ENCODE assay signal across 30 mouse cellular contexts in genomic region chr17:70605659-70606058, GRCm38 (mm10).
"Had no signal": no experiment of that assay in that cellular context is flagged by ENCODE, and none has a peak within 500 bp of the region (broad histone marks: within the 10 kb centered on the region; RNA-seq: fewer than 3 reads in every experiment).

No protein-coding gene starts in this region.

- H3K4me3 ChIP-seq: limb, embryonic 10.5 days; limb, embryonic 12.5 days; limb, embryonic 13.5 days; limb, embryonic 15.5 days; liver, embryonic 12.5 days; liver, embryonic 13.5 days; liver, embryonic 15.5 days; lung, embryonic 15.5 days; megakaryocyte, embryonic 14.5 days; midbrain, embryonic 10.5 days; midbrain, embryonic 12.5 days; midbrain, embryonic 13.5 days; midbrain, embryonic 15.5 days; myocyte; neural tube, embryonic 12.5 days had no signal

- H3K27ac ChIP-seq: limb, embryonic 10.5 days; limb, embryonic 12.5 days; limb, embryonic 13.5 days; limb, embryonic 15.5 days; liver, embryonic 12.5 days; liver, embryonic 13.5 days; liver, embryonic 14.5 days; liver, embryonic 15.5 days; lung, embryonic 15.5 days; macrophage; midbrain, embryonic 10.5 days; midbrain, embryonic 12.5 days; midbrain, embryonic 13.5 days; midbrain, embryonic 15.5 days; neural tube, embryonic 12.5 days had no signal

- DNase-seq: left cerebral cortex, postnatal 4 days; liver; liver, embryonic 13.5 days; liver, postnatal 0 days; lung, adult 18-20 months; lung, adult 2 months; lung, embryonic 14.5 days; lung, postnatal 10 days; lung, postnatal 14 days; lung, postnatal 36 days; lung, postnatal 4 days; midbrain, embryonic 14.5 days had no signal

- ATAC-seq: liver, embryonic 12.5 days; liver, postnatal 0 days; lung, postnatal 0 days; midbrain, embryonic 13.5 days; midbrain, embryonic 15.5 days; midbrain, embryonic 16.5 days had no signal
